Mouse (Mus musculus) ES-Bruce4 (cell line): Measurements from ENCODE around the gene Fam98a. TPM values are rescaled to one million over a fixed set of nuclear protein-coding genes. Genes with fewer than 3 reads are reported as not detected.

Experiments
- H3K27ac ChIP-seq: 2 replicates; pipeline ENCODE4 v1.5.1; 2012; ENCODE audit warnings: low read length, inconsistent platforms; ENCODE audit not compliant: insufficient read depth
- H3K27me3 ChIP-seq: 2 replicates; pipeline ENCODE4 v1.6.1; 2012; ENCODE audit warnings: mild to moderate bottlenecking, low read length, inconsistent platforms; ENCODE audit not compliant: control insufficient read depth, poor library complexity, insufficient read depth, severe bottlenecking
- H3K36me3 ChIP-seq: 2 replicates; pipeline ENCODE4 v1.6.1; 2012; ENCODE audit warnings: inconsistent platforms, mild to moderate bottlenecking, low read length, moderate library complexity; ENCODE audit not compliant: control insufficient read depth, poor library complexity, insufficient read depth, severe bottlenecking
- H3K4me1 ChIP-seq: one replicate; pipeline ENCODE4 v1.8.1; 2011; ENCODE audit warnings: low read length; ENCODE audit not compliant: control insufficient read depth, insufficient read depth
- H3K4me3 ChIP-seq: 2 replicates; pipeline ENCODE4 v1.5.1; 2011; ENCODE audit warnings: low read depth, mild to moderate bottlenecking, low read length
- H3K9ac ChIP-seq: 2 replicates; pipeline ENCODE4 v1.6.1; 2012; ENCODE audit warnings: low read depth, mild to moderate bottlenecking, inconsistent platforms; ENCODE audit not compliant: poor library complexity, severe bottlenecking
- H3K9me3 ChIP-seq: replicated peaks from 2 replicates; pipeline ENCODE4 v1.6.1; 2012; ENCODE audit warnings: mild to moderate bottlenecking, low read length, inconsistent platforms; ENCODE audit not compliant: control insufficient read depth, poor library complexity, insufficient read depth, severe bottlenecking
- CTCF ChIP-seq: IDR thresholded peaks from one replicate; pipeline ENCODE4 v1.8.1; 2011; ENCODE audit warnings: low read depth, low read length
- EP300 ChIP-seq: IDR thresholded peaks from 2 replicates; pipeline ENCODE4 v1.6.1; 2011; ENCODE audit warnings: low read depth, low read length; ENCODE audit not compliant: insufficient read depth
- POLR2A ChIP-seq: IDR thresholded peaks from one replicate; pipeline ENCODE4 v1.8.1; 2011; ENCODE audit warnings: low read length; ENCODE audit not compliant: insufficient read depth
- polyA plus RNA-seq: library from polyadenylated mRNA; stranded (reverse); fragments of >200 nt; gene quantifications from 2 replicates; pipeline ENCODE4 v1.2.4, GENCODE M21; 2011; ENCODE audit warnings: low read depth; ENCODE audit not compliant: missing spikeins, insufficient read depth, insufficient read length

The Fam98a gene
- polyA plus RNA-seq, 1 experiment, result 62.4 TPM

GRCm38 (mm10) chr17:75537050-75537445, 14.7 kb downstream of the Fam98a start:
- Histone ChIP-seq H3K27me3 (no peaks in the 10 kb centered on the region), H3K9ac (no peak overlapping the region), H3K36me3 (peaks cover 18% of the 10 kb centered on the region), H3K4me1 (peaks cover 2% of the 10 kb centered on the region), H3K9me3 (no peaks in the 10 kb centered on the region), H3K27ac (no peak overlapping the region), H3K4me3 (no peak overlapping the region)
- no peak for TF ChIP-seq POLR2A
- TF ChIP-seq EP300, result no peak
- no peak for TF ChIP-seq CTCF

- no peaks in the 10 kb centered on the region for H3K9me3 ChIP-seq
- H3K27me3 ChIP-seq, result no peaks in the 10 kb centered on the region
- no peak for TF ChIP-seq POLR2A
- TF ChIP-seq EP300, result no peak
- TF ChIP-seq CTCF, result peak; percentile 7
- no peak overlapping the region for H3K4me3 ChIP-seq
- peaks cover 2% of the 10 kb centered on the region for H3K4me1 ChIP-seq
- peaks cover 13% of the 10 kb centered on the region for H3K36me3 ChIP-seq
- H3K27ac ChIP-seq, result no peak overlapping the region
- no peak overlapping the region for H3K9ac ChIP-seq
These were observed 15.2 kb downstream of the Fam98a start for GRCm38 (mm10) chr17:75536396-75537049.

GRCm38 (mm10) chr17:75535612-75536011, 16.1 kb downstream of the Fam98a start:
- H3K9ac ChIP-seq, result no peak overlapping the region
- no peak overlapping the region for H3K4me3 ChIP-seq
- TF ChIP-seq EP300, result no peak
- no peak for TF ChIP-seq POLR2A
- TF ChIP-seq CTCF, result no peak
- H3K27ac ChIP-seq, result no peak overlapping the region
- no peaks in the 10 kb centered on the region for H3K9me3 ChIP-seq
- peaks cover 2% of the 10 kb centered on the region for H3K4me1 ChIP-seq
- H3K27me3 ChIP-seq, result no peaks in the 10 kb centered on the region
- H3K36me3 ChIP-seq, result peaks cover 12% of the 10 kb centered on the region

- Histone ChIP-seq H3K9ac (no peak overlapping the region), H3K4me1 (peaks cover 2% of the 10 kb centered on the region), H3K27me3 (no peaks in the 10 kb centered on the region), H3K27ac (no peak overlapping the region), H3K9me3 (no peaks in the 10 kb centered on the region), H3K4me3 (no peak overlapping the region), H3K36me3 (peaks cover 10% of the 10 kb centered on the region)
- peak; percentile 82 for TF ChIP-seq EP300
- no peak for TF ChIP-seq CTCF
- no peak for TF ChIP-seq POLR2A
These were observed 17.3 kb downstream of the Fam98a start for GRCm38 (mm10) chr17:75534314-75535020.

GRCm38 (mm10) chr17:75532469-75532986, 19.2 kb downstream of the Fam98a start:
- Histone ChIP-seq H3K4me1 (peaks cover 2% of the 10 kb centered on the region), H3K27ac (no peak overlapping the region), H3K36me3 (no peaks in the 10 kb centered on the region), H3K27me3 (no peaks in the 10 kb centered on the region), H3K4me3 (no peak overlapping the region), H3K9ac (no peak overlapping the region), H3K9me3 (no peaks in the 10 kb centered on the region)
- no peak for TF ChIP-seq CTCF
